In genomic region chr3:56187131-56187779, GRCm38 (mm10) we compare ENCODE assay signal across 20 mouse cellular contexts. TPM values are rescaled to one million over a fixed set of nuclear protein-coding genes. Genes with fewer than 3 reads are reported as not detected.
A peak's percentile ranks its signal among the peaks of the same experiment; 100 is the strongest.
DNase-seq lines count a peak whose midpoint lies in the region; ATAC-seq and TF ChIP-seq lines count a peak whose summit lies in the region.
"Had no signal": no experiment of that assay in that cellular context is flagged by ENCODE, and none has a peak within 500 bp of the region (broad histone marks: within the 10 kb centered on the region; RNA-seq: fewer than 3 reads in every experiment).

No protein-coding gene starts in this region.

- TF ChIP-seq CTCF in kidney, adult 2 months (conservative IDR thresholded peaks at IDR 0.05; ENCODE audit: insufficient read depth, insufficient read length, low read depth, low read length): no peak
- no peak for TF ChIP-seq CTCF in lung, postnatal 0 days (IDR thresholded peaks at IDR 0.05)

- H3K36me3 ChIP-seq in kidney, adult 2 months (ENCODE audit: control insufficient read depth, insufficient read depth, low read length): no peaks in the 10 kb centered on the region
- no peaks in the 10 kb centered on the region for H3K36me3 ChIP-seq in kidney, embryonic 15.5 days
- H3K36me3 ChIP-seq in lung, postnatal 0 days (ENCODE audit: insufficient read depth, low read length): no peaks in the 10 kb centered on the region
- no peaks in the 10 kb centered on the region for H3K36me3 ChIP-seq in intestine, embryonic 15.5 days
- H3K36me3 ChIP-seq: embryonic facial prominence, embryonic 13.5 days; forebrain, embryonic 12.5 days; heart, embryonic 10.5 days; hindbrain, embryonic 12.5 days had no signal

- TF ChIP-seq EP300 in lung, postnatal 0 days (IDR thresholded peaks at IDR 0.05): peak; percentile 60; the same call in 1 of the 2 replicates

- no peak overlapping the region for H3K9ac ChIP-seq in kidney, embryonic 15.5 days
- H3K9ac ChIP-seq in lung, postnatal 0 days (replicated peaks; ENCODE audit: low read depth): no peak overlapping the region
- no peak overlapping the region for H3K9ac ChIP-seq in intestine, embryonic 15.5 days
- H3K9ac ChIP-seq: embryonic facial prominence, embryonic 13.5 days; forebrain, embryonic 12.5 days; hindbrain, embryonic 12.5 days had no signal

- WGBS in kidney, adult 2 months: 51% methylated on average over 6 of the region's 6 CpGs
- WGBS in kidney, embryonic 15.5 days: 65% methylated on average over 6 of the region's 6 CpGs
- 38% methylated on average over 6 of the region's 6 CpGs for WGBS in lung, postnatal 0 days
- 61% methylated on average over 6 of the region's 6 CpGs for WGBS in intestine, embryonic 15.5 days

- H3K4me1 ChIP-seq in kidney, adult 2 months (ENCODE audit: control insufficient read depth, insufficient read depth, low read length): peaks cover under 1% of the 10 kb centered on the region; the same call in 1 of the 2 replicates
- peaks cover 7% of the 10 kb centered on the region for H3K4me1 ChIP-seq in kidney, embryonic 15.5 days
- peaks cover 3% of the 10 kb centered on the region; the same call in 1 of the 2 replicates for H3K4me1 ChIP-seq in lung, postnatal 0 days (ENCODE audit: insufficient read depth, low read depth, low read length)
- 0 out of 2 replicates have a peak, but pooled peaks cover 3% of the 10 kb centered on the region for H3K4me1 ChIP-seq in intestine, embryonic 15.5 days (replicated peaks)
- H3K4me1 ChIP-seq: hindbrain, embryonic 12.5 days had no signal

- ATAC-seq in kidney, embryonic 15.5 days (replicated peaks; ENCODE audit: low FRiP score): no peak
- no peak for ATAC-seq in lung, postnatal 0 days
- no peak for ATAC-seq in intestine, embryonic 15.5 days
- ATAC-seq: forebrain, embryonic 16.5 days; hindbrain, embryonic 16.5 days; inflammation-experienced regulatory T-cells, adult 6 months had no signal

- no peak overlapping the region for H3K4me3 ChIP-seq in kidney, adult 2 months (ENCODE audit: insufficient read depth, low read depth, low read length)
- H3K4me3 ChIP-seq in kidney, embryonic 15.5 days (replicated peaks): no peak overlapping the region
- H3K4me3 ChIP-seq in lung, postnatal 0 days (ENCODE audit: low read depth, low read length): no peak overlapping the region
- no peak overlapping the region for H3K4me3 ChIP-seq in intestine, embryonic 15.5 days (replicated peaks)
- H3K4me3 ChIP-seq: embryonic facial prominence, embryonic 13.5 days; forebrain, embryonic 12.5 days; heart, embryonic 10.5 days; hindbrain, embryonic 12.5 days had no signal

- TF ChIP-seq POLR2A in kidney, adult 2 months (IDR thresholded peaks at IDR 0.05; ENCODE audit: low read depth, low read length): no peak

- H3K27ac ChIP-seq in kidney, adult 2 months (ENCODE audit: insufficient read depth, low read depth, low read length): no peak overlapping the region
- no peak overlapping the region for H3K27ac ChIP-seq in kidney, embryonic 15.5 days
- H3K27ac ChIP-seq in lung, postnatal 0 days (ENCODE audit: low read length): no peak overlapping the region
- H3K27ac ChIP-seq in intestine, embryonic 15.5 days: no peak overlapping the region
- H3K27ac ChIP-seq: embryonic facial prominence, embryonic 13.5 days; forebrain, embryonic 12.5 days; heart, embryonic 10.5 days; hindbrain, embryonic 12.5 days had no signal

- H3K4me2 ChIP-seq in kidney, embryonic 15.5 days: no peak overlapping the region
- no peak overlapping the region for H3K4me2 ChIP-seq in lung, postnatal 0 days (replicated peaks; ENCODE audit: low read depth, low read length)
- H3K4me2 ChIP-seq in intestine, embryonic 15.5 days (replicated peaks): no peak overlapping the region
- H3K4me2 ChIP-seq: embryonic facial prominence, embryonic 13.5 days; forebrain, embryonic 12.5 days; hindbrain, embryonic 12.5 days had no signal

- DNase-seq in adrenal gland, adult 2 months: peak; percentile 16
- DNase-seq in adrenal gland, postnatal 14 days: no peak
- peak; percentile 16 for DNase-seq in kidney, adult 2 months
- DNase-seq in lung, postnatal 0 days (ENCODE audit: low spot score): peak; percentile 49
- no peak for DNase-seq in lung, postnatal 14 days
- peak; percentile 56 for DNase-seq in 3T3-L1 (ENCODE audit: low read depth, low spot score)
- DNase-seq: cerebellum, adult 18-20 months; gastrocnemius, postnatal 10 days; heart, adult 18-20 months; heart, postnatal 10 days; heart, postnatal 4 days had no signal

- H3K27me3 ChIP-seq in kidney, adult 2 months (replicated peaks; ENCODE audit: control insufficient read depth, insufficient read depth, low read length): no peaks in the 10 kb centered on the region
- peaks cover 14% of the 10 kb centered on the region; the same call in 1 of the 2 replicates for H3K27me3 ChIP-seq in kidney, embryonic 15.5 days
- no peaks in the 10 kb centered on the region for H3K27me3 ChIP-seq in lung, postnatal 0 days (replicated peaks; ENCODE audit: insufficient read depth, low read length)
- H3K27me3 ChIP-seq in intestine, embryonic 15.5 days (replicated peaks): no peaks in the 10 kb centered on the region
- H3K27me3 ChIP-seq: forebrain, embryonic 12.5 days; hindbrain, embryonic 12.5 days had no signal

- H3K9me3 ChIP-seq in kidney, embryonic 15.5 days (replicated peaks): no peaks in the 10 kb centered on the region
- H3K9me3 ChIP-seq in lung, postnatal 0 days (ENCODE audit: low read length): no peaks in the 10 kb centered on the region
- no peaks in the 10 kb centered on the region for H3K9me3 ChIP-seq in intestine, embryonic 15.5 days
- H3K9me3 ChIP-seq: embryonic facial prominence, embryonic 13.5 days; forebrain, embryonic 12.5 days; heart, embryonic 10.5 days; hindbrain, embryonic 12.5 days had no signal

RNA-seq across cellular contexts. Expression of gene Nbea, which starts 3.8 kb away (rescaled TPM):
- 10 to 100 TPM; 18.8 to 21.7 TPM for total RNA-seq in adrenal gland, adult 2 months (2021)
- 7.8 and 9.8 TPM in 2 replicates for polyA plus RNA-seq in adrenal gland, adult 2 months (2012; rRNA removed)
- 20.0 and 21.4 TPM in 2 replicates for total RNA-seq in adrenal gland, postnatal 14 days (2021)
- 7.7 and 8.2 TPM in 2 replicates for polyA plus RNA-seq in kidney, adult 2 months (2012; rRNA removed)
- 7.0 and 8.1 TPM in 2 replicates for polyA plus RNA-seq in kidney, embryonic 15.5 days (2015; fragmentation: Nextera tagmentation; extraction: Ambion mirVana)
- 6.3 and 8.3 TPM in 2 replicates for polyA plus RNA-seq in lung, postnatal 0 days (2015; fragmentation: Nextera tagmentation; extraction: Ambion mirVana)
- polyA plus RNA-seq in intestine, embryonic 15.5 days (2015; fragmentation: Nextera tagmentation; extraction: Ambion mirVana): 8.5 and 8.7 TPM in 2 replicates

Comparison
In these comparisons a context has a peak if more than half of its experiments do, and no peak if none do; other contexts are left out.
1. DNase-seq: peak in adrenal gland, adult 2 months (single experiment), kidney, adult 2 months (single experiment), lung, postnatal 0 days (single experiment) and 3T3-L1 (single experiment); none in adrenal gland, postnatal 14 days (single experiment) and lung, postnatal 14 days (single experiment).